Mouse (Mus musculus) stomach, embryonic 14.5 days (tissue): ENCODE measurements around the gene Sult3a1. TPM values are rescaled to one million over a fixed set of nuclear protein-coding genes. Genes with fewer than 3 reads are reported as not detected.
"Not testable (repeated sequence)": the region's sequence is repeated elsewhere in the genome, so short reads cannot be mapped to it uniquely, and the experiment has no call there.

Experiments
- ATAC-seq: fragments of 200-750 bp; cut with Nextera tagmentation; 2 replicates; pipeline ENCODE4 v1.8.0; 2017; ENCODE audit warnings: low read depth, moderate TSS enrichment; ENCODE audit not compliant: insufficient number of reproducible peaks, insufficient read depth, low FRiP score
- H3K27ac ChIP-seq: fragments of 300-500 bp; sonication (generic); 2 replicates; pipeline ENCODE4 v1.5.1; 2014; ENCODE audit warnings: mild to moderate bottlenecking, low read length, moderate library complexity, mixed read lengths
- H3K27me3 ChIP-seq: fragments of 300-500 bp; sonication (generic); 2 replicates; pipeline ENCODE4 v1.6.1; 2014; ENCODE audit warnings: low read length, control low read depth, mixed read lengths; ENCODE audit not compliant: control insufficient read depth, insufficient read depth
- H3K36me3 ChIP-seq: fragments of 300-500 bp; sonication (generic); 2 replicates; pipeline ENCODE4 v1.6.1; 2014; ENCODE audit warnings: mild to moderate bottlenecking, control low read depth, low read length, moderate library complexity, mixed read lengths; ENCODE audit not compliant: control insufficient read depth, insufficient read depth
- H3K4me1 ChIP-seq: fragments of 300-500 bp; sonication (generic); 2 replicates; pipeline ENCODE4 v1.6.1; 2014; ENCODE audit warnings: low read length, control low read depth, mixed read lengths; ENCODE audit not compliant: control insufficient read depth, insufficient read depth
- H3K4me2 ChIP-seq: fragments of 300-500 bp; sonication (generic); replicated peaks from 2 replicates; pipeline ENCODE4 v1.6.1; 2014; ENCODE audit warnings: low read depth, low read length, control low read depth
- H3K4me3 ChIP-seq: fragments of 300-500 bp; sonication (generic); 2 replicates; pipeline ENCODE4 v1.5.1; 2014; ENCODE audit warnings: low read depth, low read length, control low read depth
- H3K9ac ChIP-seq: fragments of 300-500 bp; sonication (generic); replicated peaks from 2 replicates; pipeline ENCODE4 v1.6.1; 2014; ENCODE audit warnings: low read depth, mild to moderate bottlenecking, control low read depth, low read length, moderate library complexity, mixed read lengths
- H3K9me3 ChIP-seq: fragments of 300-500 bp; sonication (generic); 2 replicates; pipeline ENCODE4 v1.6.1; 2016; ENCODE audit warnings: low read depth, low read length, control low read depth; ENCODE audit not compliant: control insufficient read depth
- WGBS: fragments of 180-500 bp; shearing (Covaris S2); extraction: QIAGEN DNeasy Blood & Tissue Kit; methylation state at CpG from one replicate; pipeline ENCODE4 v1.1.7; 2014; 5-methylcytosine and 5-hydroxymethylcytosine counted together
- polyA plus RNA-seq: library from polyadenylated mRNA; unstranded; fragments of >200 nt; fragmentation: Nextera tagmentation; extraction: Ambion mirVana; gene quantifications from 2 replicates; pipeline ENCODE4 v1.2.1, GENCODE M21; 2014

Gene Sult3a1
- polyA plus RNA-seq, 1 experiment from 2014 or later, result not detected

- H3K27ac ChIP-seq, result not testable (repeated sequence)
Observed at GRCm38 (mm10) chr10:33901520-33901919, 44.0 kb downstream of the Sult3a1 start.

GRCm38 (mm10) chr10:33904530-33905481, 47.3 kb downstream of the Sult3a1 start, which contains the start of gene Rsph4a:
Gene Rsph4a, plus strand, starts transcription at chr10:33905111.
- ATAC-seq, result peak; percentile 97
- Histone ChIP-seq H3K9ac (no peak within 1 kb of the TSS), H3K4me2 (peak within 1 kb of the TSS; percentile 66), H3K27ac (no peak within 1 kb of the TSS), H3K4me1 (no peaks in the 10 kb centered on the region), H3K4me3 (peak within 1 kb of the TSS; percentile 32), H3K27me3 (no peaks in the 10 kb centered on the region), H3K9me3 (no peaks in the 10 kb centered on the region), H3K36me3 (no peaks in the 10 kb centered on the region)
- 6% methylated on average over 17 of the region's 17 CpGs for WGBS

More at GRCm38 (mm10) chr10:33901520-33901919, 44.0 kb downstream of the Sult3a1 start:
- H3K9me3 ChIP-seq, H3K36me3 ChIP-seq, H3K9ac ChIP-seq, H3K4me1 ChIP-seq, ATAC-seq, H3K27me3 ChIP-seq, H3K4me3 ChIP-seq, H3K4me2 ChIP-seq: not testable (repeated sequence)
- WGBS, result 86% methylated on average over 1 of the region's 1 CpGs

- Histone ChIP-seq H3K4me1 (no peaks in the 10 kb centered on the region), H3K4me3 (peak overlapping the region; percentile 32), H3K9me3 (no peaks in the 10 kb centered on the region), H3K36me3 (no peaks in the 10 kb centered on the region), H3K27ac (no peak overlapping the region), H3K4me2 (peak overlapping the region; percentile 66), H3K9ac (no peak overlapping the region), H3K27me3 (no peaks in the 10 kb centered on the region)
- WGBS, result 6% methylated on average over 6 of the region's 6 CpGs
- no peak for ATAC-seq
Observed at GRCm38 (mm10) chr10:33905489-33905888, 48.0 kb downstream of the Sult3a1 start.

Other genes with a start within 250 kb of the Sult3a1 start
- gene Clvs2, start 233.0 kb upstream of the Sult3a1 start, polyA plus RNA-seq, result 0.75 and 1.7 TPM in 2 replicates
- not detected in 2 replicates for gene Sult3a2, start 71.0 kb upstream of the Sult3a1 start, polyA plus RNA-seq
- 0.14 TPM in 1 of 2 replicates, not detected in the other for gene Rsph4a, start 47.4 kb downstream of the Sult3a1 start, polyA plus RNA-seq
- gene Zup1, start 93.5 kb downstream of the Sult3a1 start, polyA plus RNA-seq, result 25.9 and 26.5 TPM in 2 replicates
- 134 and 137 TPM in 2 replicates for gene Rwdd1, start 161.9 kb downstream of the Sult3a1 start, polyA plus RNA-seq
- gene Trappc3l, start 179.9 kb downstream of the Sult3a1 start, polyA plus RNA-seq, result not detected in 2 replicates
- not detected in 2 replicates for gene Calhm4, start 186.6 kb downstream of the Sult3a1 start, polyA plus RNA-seq
- 0.76 and 0.95 TPM in 2 replicates for gene Calhm5, start 238.8 kb downstream of the Sult3a1 start, polyA plus RNA-seq